Mouse (Mus musculus) yolk sac, embryonic 10.5 days (tissue): Measurements from ENCODE around the gene Dlx2.

ENCODE experiments used
- DNase-seq: peaks from one replicate; pipeline ENCODE4 v3.0.0-alpha.2; 2017; ENCODE audit warnings: low spot score

Dlx2 gene

GRCm38 (mm10) chr2:71546640-71547071, at the start of gene Dlx2:
Gene Dlx2 (minus strand): TSS chr2:71546754.
- DNase-seq: peak; percentile 74

- DNase-seq: no peak
These were observed 47.9 kb upstream of the Dlx2 start for GRCm38 (mm10) chr2:71594466-71594865.

GRCm38 (mm10) chr2:71589114-71589513, 42.6 kb upstream of the Dlx2 start:
- DNase-seq: no peak

GRCm38 (mm10) chr2:71581488-71581887, 34.9 kb upstream of the Dlx2 start:
- DNase-seq: no peak

- peak; percentile 34 for DNase-seq
These were observed 34.3 kb upstream of the Dlx2 start for GRCm38 (mm10) chr2:71580632-71581466.

GRCm38 (mm10) chr2:71577059-71577458, 30.5 kb upstream of the Dlx2 start:
- no peak for DNase-seq

GRCm38 (mm10) chr2:71573736-71574135, 27.2 kb upstream of the Dlx2 start:
- no peak for DNase-seq

GRCm38 (mm10) chr2:71566466-71566865, 19.9 kb upstream of the Dlx2 start:
- DNase-seq: no peak

GRCm38 (mm10) chr2:71556071-71556470, 9.5 kb upstream of the Dlx2 start:
- no peak for DNase-seq

GRCm38 (mm10) chr2:71551704-71552103, 5.2 kb upstream of the Dlx2 start:
- DNase-seq: no peak

GRCm38 (mm10) chr2:71550330-71550729, 3.8 kb upstream of the Dlx2 start:
- no peak for DNase-seq

GRCm38 (mm10) chr2:71547829-71548228, 1.3 kb upstream of the Dlx2 start:
- DNase-seq: no peak

- DNase-seq: no peak
These were observed 493 bp downstream of the Dlx2 start for GRCm38 (mm10) chr2:71545882-71546639.

- DNase-seq: no peak
These were observed 1.1 kb downstream of the Dlx2 start for GRCm38 (mm10) chr2:71545401-71545881.

GRCm38 (mm10) chr2:71544391-71545285, 1.9 kb downstream of the Dlx2 start:
- no peak for DNase-seq

- DNase-seq: no peak
These were observed 2.6 kb downstream of the Dlx2 start for GRCm38 (mm10) chr2:71543948-71544347.

GRCm38 (mm10) chr2:71543531-71543930, 3.0 kb downstream of the Dlx2 start:
- no peak for DNase-seq

- DNase-seq: no peak
These were observed 3.7 kb downstream of the Dlx2 start for GRCm38 (mm10) chr2:71542816-71543301.

GRCm38 (mm10) chr2:71542227-71542815, 4.2 kb downstream of the Dlx2 start:
- no peak for DNase-seq

- DNase-seq: no peak
These were observed 4.9 kb downstream of the Dlx2 start for GRCm38 (mm10) chr2:71541418-71542226.
